Mouse (Mus musculus) hindbrain, embryonic 13.5 days (tissue): ENCODE measurements around the gene Dnmt1. TPM values are rescaled to one million over a fixed set of nuclear protein-coding genes. Genes with fewer than 3 reads are reported as not detected.
A peak's percentile ranks its signal among the peaks of the same experiment; 100 is the strongest.

Experiments used
- ATAC-seq: fragments of 200-750 bp; cut with Nextera tagmentation; 2 replicates; pipeline ENCODE4 v1.8.0; 2017; ENCODE audit warnings: moderate TSS enrichment; ENCODE audit not compliant: low FRiP score
- H3K27ac ChIP-seq: fragments of 300-500 bp; sonication (generic); 2 replicates; pipeline ENCODE4 v1.5.1; 2015; ENCODE audit warnings: inconsistent platforms, mild to moderate bottlenecking, moderate library complexity
- H3K27me3 ChIP-seq: fragments of 300-500 bp; sonication (generic); 2 replicates; pipeline ENCODE4 v1.6.1; 2015; ENCODE audit warnings: mild to moderate bottlenecking, inconsistent platforms
- H3K36me3 ChIP-seq: fragments of 300-500 bp; sonication (generic); 2 replicates; pipeline ENCODE4 v1.6.1; 2015; ENCODE audit warnings: mild to moderate bottlenecking, inconsistent platforms
- H3K4me1 ChIP-seq: fragments of 300-500 bp; sonication (generic); replicated peaks from 2 replicates; pipeline ENCODE4 v1.6.1; 2015; ENCODE audit warnings: inconsistent platforms
- H3K4me2 ChIP-seq: fragments of 300-500 bp; sonication (generic); 2 replicates; pipeline ENCODE4 v1.6.1; 2015; ENCODE audit warnings: inconsistent platforms, mild to moderate bottlenecking, moderate library complexity
- H3K4me3 ChIP-seq: fragments of 300-500 bp; sonication (generic); 2 replicates; pipeline ENCODE4 v1.5.1; 2015; ENCODE audit warnings: mild to moderate bottlenecking, inconsistent platforms
- H3K9ac ChIP-seq: fragments of 300-500 bp; sonication (generic); 2 replicates; pipeline ENCODE4 v1.6.1; 2015; ENCODE audit warnings: mild to moderate bottlenecking, inconsistent platforms
- H3K9me3 ChIP-seq: fragments of 300-500 bp; sonication (generic); 2 replicates; pipeline ENCODE4 v1.6.1; 2016; ENCODE audit warnings: inconsistent platforms
- WGBS: fragments of 180-500 bp; shearing (Covaris S2); methylation state at CpG from one replicate; pipeline ENCODE4 v1.1.7; 2015; 5-methylcytosine and 5-hydroxymethylcytosine counted together
- polyA plus RNA-seq: library from polyadenylated mRNA; unstranded; fragments of >200 nt; fragmentation: Nextera tagmentation; extraction: Ambion mirVana; gene quantifications from 2 replicates; pipeline ENCODE4 v1.2.1, GENCODE M21; 2015

Gene Dnmt1
- polyA plus RNA-seq, 1 experiment from 2014 or later = 65.8 TPM

DNA sequence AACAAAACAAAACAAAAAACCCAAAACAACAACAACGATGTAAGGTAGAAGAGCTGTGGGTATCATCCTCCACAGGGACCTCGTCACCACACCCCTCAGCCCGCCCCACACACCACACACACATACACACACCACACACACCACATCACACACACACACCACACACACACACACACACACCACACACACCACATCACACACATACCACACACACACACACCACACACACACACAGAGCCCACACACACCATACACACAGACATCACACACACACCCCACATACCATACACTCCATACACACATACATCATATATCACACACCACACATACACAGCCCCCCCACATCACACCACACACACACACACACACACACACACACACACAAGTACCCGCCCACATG is 31.9 kb upstream of the Dnmt1 start:
- H3K36me3 ChIP-seq = no peaks in the 10 kb centered on the region
- no peak overlapping the region for H3K4me3 ChIP-seq
- ATAC-seq = no peak
- no peak overlapping the region for H3K4me2 ChIP-seq
- H3K4me1 ChIP-seq = peaks cover 4% of the 10 kb centered on the region; the same call in 1 of the 2 replicates
- no peaks in the 10 kb centered on the region for H3K9me3 ChIP-seq
- WGBS = 85% methylated on average over 4 of the region's 4 CpGs
- H3K27ac ChIP-seq = no peak overlapping the region
- H3K9ac ChIP-seq = no peak overlapping the region
- peaks cover 8% of the 10 kb centered on the region; the same call in 1 of the 2 replicates for H3K27me3 ChIP-seq

DNA sequence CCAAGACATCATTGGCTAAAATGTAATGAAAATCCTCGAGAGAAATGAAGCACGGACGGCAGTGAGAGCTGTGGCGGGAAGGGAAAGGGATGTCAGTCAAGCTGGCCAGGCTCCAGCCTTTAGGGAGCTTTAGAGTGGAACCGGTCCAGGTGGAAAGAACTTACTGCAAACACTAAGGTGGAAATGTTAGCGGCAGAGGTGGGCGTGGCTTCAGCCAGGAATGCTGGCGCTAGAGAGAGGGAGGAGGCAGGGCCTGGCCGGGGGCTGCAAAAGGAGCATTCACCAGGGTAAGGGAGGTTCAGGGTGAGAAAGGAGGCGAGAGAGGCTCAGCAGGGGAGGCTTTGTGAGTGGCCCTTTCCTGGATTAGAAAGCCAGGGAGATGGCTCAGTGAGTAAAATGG is 31.2 kb upstream of the Dnmt1 start:
- Histone ChIP-seq H3K27ac (no peak overlapping the region), H3K4me1 (peaks cover 4% of the 10 kb centered on the region; the same call in 1 of the 2 replicates), H3K4me2 (peak overlapping the region; percentile 31; the same call in 1 of the 2 replicates), H3K4me3 (no peak overlapping the region), H3K9me3 (no peaks in the 10 kb centered on the region), H3K36me3 (no peaks in the 10 kb centered on the region), H3K9ac (peak overlapping the region; percentile 43; the same call in 1 of the 2 replicates), H3K27me3 (peaks cover 8% of the 10 kb centered on the region; the same call in 1 of the 2 replicates)
- 6% methylated on average over 10 of the region's 10 CpGs for WGBS
- ATAC-seq = no peak

DNA sequence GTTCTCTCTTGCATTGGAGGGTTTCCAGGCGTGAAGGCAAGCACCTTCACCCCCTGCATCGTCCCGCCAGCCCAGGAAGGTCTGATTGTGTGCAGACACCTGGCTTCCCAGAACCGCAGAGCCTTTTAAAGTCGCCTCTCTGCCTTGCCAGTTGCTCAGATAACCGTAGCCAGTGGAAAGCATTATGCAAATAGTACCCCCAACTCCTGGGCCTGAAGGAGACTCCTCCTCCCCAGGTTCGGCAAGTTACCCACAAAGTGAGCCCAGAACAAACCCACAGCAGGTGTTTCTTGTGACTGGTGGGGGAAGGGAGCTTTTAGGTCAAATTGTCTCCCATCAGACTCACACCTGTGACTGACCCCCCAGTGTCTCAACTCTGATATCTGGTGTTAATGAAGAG is 28.3 kb upstream of the Dnmt1 start:
- H3K9ac ChIP-seq = no peak overlapping the region
- H3K27ac ChIP-seq = no peak overlapping the region
- ATAC-seq = no peak
- WGBS = 22% methylated on average over 7 of the region's 7 CpGs
- H3K36me3 ChIP-seq = no peaks in the 10 kb centered on the region
- peaks cover 8% of the 10 kb centered on the region; the same call in 1 of the 2 replicates for H3K27me3 ChIP-seq
- no peak overlapping the region for H3K4me2 ChIP-seq
- H3K4me3 ChIP-seq = no peak overlapping the region
- peaks cover 4% of the 10 kb centered on the region; the same call in 1 of the 2 replicates for H3K4me1 ChIP-seq
- H3K9me3 ChIP-seq = no peaks in the 10 kb centered on the region

DNA sequence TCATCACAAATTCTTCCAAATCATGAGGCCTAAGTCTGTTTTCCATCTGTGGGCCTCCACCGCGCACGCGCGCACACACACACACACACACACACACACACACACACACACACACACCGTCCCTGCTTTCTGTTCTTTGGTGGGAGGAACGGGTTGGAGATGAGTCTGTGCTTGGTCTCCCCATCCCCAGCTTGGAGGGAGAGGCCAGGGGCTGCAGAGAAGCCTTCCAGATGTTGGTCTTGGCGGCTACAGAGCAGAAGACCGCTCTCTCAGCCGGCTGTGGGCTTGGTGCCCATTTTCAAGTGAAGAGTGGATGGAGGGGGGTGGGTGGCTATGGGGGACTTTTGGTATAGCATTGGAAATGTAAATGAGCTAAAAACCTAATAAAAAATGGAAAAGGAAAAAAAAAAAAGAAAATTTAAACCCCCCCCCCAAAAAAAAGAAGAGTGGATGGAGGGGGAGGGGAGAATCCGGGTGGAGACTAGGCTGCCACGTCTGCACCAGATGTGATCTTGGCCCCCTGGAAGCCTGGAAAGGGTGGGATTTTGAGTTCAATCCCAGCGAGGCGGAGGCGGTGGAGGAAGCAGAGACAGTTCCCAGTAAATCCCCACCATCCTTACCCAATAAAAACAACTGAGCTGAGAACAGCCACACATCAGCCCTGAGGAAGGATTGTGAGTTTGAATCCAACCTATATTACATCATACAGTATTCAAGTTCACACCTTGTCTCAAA is 27.4 kb upstream of the Dnmt1 start:
- Histone ChIP-seq H3K4me3 (no peak overlapping the region), H3K9ac (no peak overlapping the region), H3K27ac (no peak overlapping the region), H3K27me3 (peaks cover 8% of the 10 kb centered on the region; the same call in 1 of the 2 replicates), H3K9me3 (no peaks in the 10 kb centered on the region), H3K36me3 (no peaks in the 10 kb centered on the region), H3K4me1 (peaks cover 4% of the 10 kb centered on the region; the same call in 1 of the 2 replicates), H3K4me2 (no peak overlapping the region)
- WGBS = 72% methylated on average over 15 of the region's 15 CpGs
- no peak for ATAC-seq

DNA sequence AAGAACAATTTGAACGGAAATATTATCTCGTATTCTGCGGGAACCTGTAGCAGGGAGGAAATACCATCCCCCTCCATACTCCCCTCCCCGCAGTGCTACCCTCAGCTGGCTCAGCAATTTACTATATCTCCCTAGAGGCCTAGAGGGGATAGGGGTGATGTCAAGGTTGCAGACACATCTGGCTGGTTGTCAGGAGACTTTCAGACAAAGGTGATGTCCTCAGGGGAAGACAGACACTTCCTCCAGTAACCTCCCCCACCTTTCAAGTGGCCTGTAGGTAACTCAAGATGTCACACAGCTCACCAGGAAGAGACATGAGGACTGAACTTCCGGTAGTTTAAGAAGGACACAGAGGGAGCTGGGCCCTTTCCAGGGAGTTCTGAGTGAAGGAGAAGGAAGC is 23.5 kb upstream of the Dnmt1 start:
- Histone ChIP-seq H3K9me3 (no peaks in the 10 kb centered on the region), H3K27ac (no peak overlapping the region), H3K4me3 (no peak overlapping the region), H3K4me1 (no peaks in the 10 kb centered on the region), H3K4me2 (no peak overlapping the region), H3K36me3 (no peaks in the 10 kb centered on the region), H3K27me3 (no peaks in the 10 kb centered on the region), H3K9ac (no peak overlapping the region)
- ATAC-seq = no peak
- 63% methylated on average over 5 of the region's 5 CpGs for WGBS

DNA sequence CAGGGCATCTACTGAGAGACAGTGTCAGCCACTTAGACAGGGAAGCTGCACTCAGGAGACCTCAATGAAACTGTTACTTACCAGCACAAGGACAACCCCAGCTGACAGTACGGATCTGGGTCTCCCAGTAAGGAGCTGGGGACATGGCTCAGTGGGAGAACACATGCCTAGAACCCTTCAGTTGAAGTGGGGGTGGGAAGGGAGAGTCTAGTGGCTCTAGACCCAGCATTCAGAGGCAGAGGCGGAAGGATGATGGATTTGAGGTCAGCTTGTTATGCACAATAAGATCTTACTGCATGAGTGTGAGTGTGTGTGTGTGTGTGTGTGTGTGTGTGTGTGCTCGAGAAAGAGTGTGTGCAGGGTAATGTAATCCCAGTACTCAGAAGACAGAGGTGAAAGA is 22.5 kb upstream of the Dnmt1 start:
- Histone ChIP-seq H3K9me3 (no peaks in the 10 kb centered on the region), H3K4me1 (no peaks in the 10 kb centered on the region), H3K27me3 (no peaks in the 10 kb centered on the region), H3K27ac (no peak overlapping the region), H3K36me3 (no peaks in the 10 kb centered on the region), H3K4me3 (no peak overlapping the region), H3K4me2 (no peak overlapping the region), H3K9ac (no peak overlapping the region)
- 84% methylated on average over 3 of the region's 3 CpGs for WGBS
- ATAC-seq = no peak

DNA sequence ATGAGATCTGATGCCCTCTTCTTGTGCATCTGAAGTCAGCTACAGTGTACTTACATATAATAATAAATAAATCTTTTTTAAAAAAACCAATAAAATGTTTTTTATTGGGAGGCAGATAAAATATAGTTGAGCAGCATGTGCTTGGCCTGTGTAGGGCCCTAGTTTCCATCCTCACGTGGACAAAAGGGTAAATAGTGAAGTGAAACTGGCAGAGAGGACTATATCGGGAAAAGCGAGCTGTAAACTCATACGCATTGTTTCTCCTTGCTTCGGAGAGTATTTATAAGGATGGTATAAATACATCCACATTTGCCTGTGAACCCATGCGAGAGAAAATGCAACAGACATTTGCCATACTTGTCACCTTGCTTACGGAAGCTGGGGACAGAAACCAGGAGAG is 20.1 kb upstream of the Dnmt1 start:
- Histone ChIP-seq H3K27ac (no peak overlapping the region), H3K4me2 (no peak overlapping the region), H3K27me3 (peaks cover 3% of the 10 kb centered on the region; the same call in 1 of the 2 replicates), H3K4me3 (no peak overlapping the region), H3K9ac (no peak overlapping the region), H3K4me1 (peaks cover 17% of the 10 kb centered on the region), H3K9me3 (no peaks in the 10 kb centered on the region), H3K36me3 (no peaks in the 10 kb centered on the region)
- no peak for ATAC-seq
- 84% methylated on average over 7 of the region's 7 CpGs for WGBS

DNA sequence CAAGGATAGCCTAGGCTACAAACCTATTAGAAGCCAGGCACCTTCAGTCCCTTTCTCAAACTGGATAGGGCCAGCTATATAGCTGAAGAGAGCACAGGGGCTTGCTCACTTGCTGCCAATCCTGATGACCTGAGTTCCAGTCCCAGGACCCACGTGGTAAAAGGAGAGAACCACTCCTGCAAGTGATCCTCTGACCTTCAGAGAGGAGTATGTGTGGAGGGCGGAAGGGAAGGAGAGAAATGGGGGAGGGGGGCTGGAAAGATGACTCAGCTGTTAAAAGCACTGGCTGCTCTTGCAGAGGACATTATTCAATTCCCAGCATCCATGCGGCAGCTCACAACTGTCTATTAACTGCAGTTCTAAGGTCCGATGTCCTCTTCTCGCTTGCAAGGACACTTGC is 19.5 kb upstream of the Dnmt1 start:
- H3K4me3 ChIP-seq = no peak overlapping the region
- ATAC-seq = no peak
- H3K9ac ChIP-seq = no peak overlapping the region
- WGBS = 69% methylated on average over 5 of the region's 5 CpGs
- no peak overlapping the region for H3K27ac ChIP-seq
- H3K27me3 ChIP-seq = peaks cover 8% of the 10 kb centered on the region; the same call in 1 of the 2 replicates
- no peak overlapping the region for H3K4me2 ChIP-seq
- H3K9me3 ChIP-seq = no peaks in the 10 kb centered on the region
- peaks cover 22% of the 10 kb centered on the region for H3K4me1 ChIP-seq
- H3K36me3 ChIP-seq = no peaks in the 10 kb centered on the region

DNA sequence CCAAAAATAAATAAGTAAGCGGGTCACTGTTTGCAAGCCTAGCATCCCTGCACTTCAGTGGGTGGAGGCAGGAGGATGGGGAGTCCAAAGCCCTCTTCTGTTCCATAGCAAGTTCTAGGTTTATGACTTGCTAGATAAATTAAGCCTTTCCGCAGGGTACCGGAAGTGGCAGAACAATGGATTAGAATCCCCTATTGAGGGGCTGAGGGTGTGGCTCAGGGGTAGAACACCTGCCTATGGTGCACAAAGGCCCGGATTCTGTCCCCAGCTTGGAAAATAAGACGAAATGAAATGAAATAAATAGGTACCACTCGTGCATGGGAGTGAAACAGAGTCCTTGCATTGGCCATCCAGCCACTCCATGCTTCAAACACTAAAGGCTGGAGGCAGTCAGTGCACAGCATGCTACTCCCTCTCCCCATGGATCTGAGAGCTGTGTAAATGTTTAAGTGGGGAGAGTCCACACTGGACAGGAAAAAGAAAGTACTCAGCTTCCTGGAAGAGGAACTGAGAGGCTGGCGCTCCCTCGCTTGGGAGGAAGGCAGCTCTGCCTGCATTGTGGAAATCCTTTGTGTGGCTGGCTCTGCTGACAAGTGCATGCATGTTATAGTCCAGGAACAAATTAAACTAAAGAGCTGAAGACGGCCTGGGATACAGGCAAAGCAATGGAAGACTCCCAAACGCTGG is 18.9 kb upstream of the Dnmt1 start:
- Histone ChIP-seq H3K4me3 (no peak overlapping the region), H3K4me2 (no peak overlapping the region), H3K27ac (no peak overlapping the region), H3K9ac (no peak overlapping the region), H3K9me3 (no peaks in the 10 kb centered on the region), H3K36me3 (no peaks in the 10 kb centered on the region), H3K27me3 (peaks cover 8% of the 10 kb centered on the region; the same call in 1 of the 2 replicates), H3K4me1 (peaks cover 27% of the 10 kb centered on the region)
- 68% methylated on average over 10 of the region's 10 CpGs for WGBS
- no peak for ATAC-seq

DNA sequence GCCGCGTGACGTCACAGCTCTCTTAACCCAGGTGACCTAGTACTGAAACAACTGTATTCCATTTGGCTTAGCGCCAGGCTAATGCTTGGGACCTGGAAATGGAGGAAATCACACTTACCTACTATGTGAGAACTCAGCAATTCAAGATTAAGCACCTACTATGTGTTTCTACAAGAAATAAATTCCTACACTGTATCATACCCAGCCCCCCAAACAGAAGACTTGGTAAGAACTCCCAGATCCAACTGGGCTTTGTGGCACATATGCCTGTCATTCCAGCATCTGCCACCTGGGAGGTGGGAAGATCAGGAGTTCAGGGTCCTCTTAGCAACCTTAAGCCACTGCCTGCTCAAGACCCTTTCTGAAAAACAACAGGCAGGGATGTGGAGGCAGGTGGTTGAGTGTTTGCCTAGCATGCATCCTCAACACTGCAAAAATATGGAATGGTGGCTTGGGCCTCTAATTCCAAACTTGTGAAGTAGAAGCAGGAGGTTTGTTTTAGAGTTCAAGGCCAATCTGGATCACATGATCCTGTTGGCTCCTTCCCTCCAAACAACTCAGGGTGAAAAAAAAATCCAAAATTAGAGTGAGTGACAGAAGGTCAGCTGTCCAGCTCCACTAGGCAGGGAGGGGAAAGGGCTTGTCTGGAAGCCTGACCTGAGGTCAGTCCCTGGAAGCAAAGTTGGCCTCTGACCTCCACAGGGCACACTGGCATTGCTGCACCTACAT is 17.4 kb upstream of the Dnmt1 start:
- Histone ChIP-seq H3K9me3 (no peaks in the 10 kb centered on the region), H3K36me3 (no peaks in the 10 kb centered on the region), H3K27me3 (peaks cover 8% of the 10 kb centered on the region; the same call in 1 of the 2 replicates), H3K9ac (peak overlapping the region; percentile 85), H3K27ac (no peak overlapping the region), H3K4me2 (peak overlapping the region; percentile 98), H3K4me3 (peak overlapping the region; percentile 63), H3K4me1 (peaks cover 41% of the 10 kb centered on the region)
- peak; percentile 34; the same call in 1 of the 2 replicates for ATAC-seq
- WGBS = 4% methylated on average over 4 of the region's 4 CpGs

DNA sequence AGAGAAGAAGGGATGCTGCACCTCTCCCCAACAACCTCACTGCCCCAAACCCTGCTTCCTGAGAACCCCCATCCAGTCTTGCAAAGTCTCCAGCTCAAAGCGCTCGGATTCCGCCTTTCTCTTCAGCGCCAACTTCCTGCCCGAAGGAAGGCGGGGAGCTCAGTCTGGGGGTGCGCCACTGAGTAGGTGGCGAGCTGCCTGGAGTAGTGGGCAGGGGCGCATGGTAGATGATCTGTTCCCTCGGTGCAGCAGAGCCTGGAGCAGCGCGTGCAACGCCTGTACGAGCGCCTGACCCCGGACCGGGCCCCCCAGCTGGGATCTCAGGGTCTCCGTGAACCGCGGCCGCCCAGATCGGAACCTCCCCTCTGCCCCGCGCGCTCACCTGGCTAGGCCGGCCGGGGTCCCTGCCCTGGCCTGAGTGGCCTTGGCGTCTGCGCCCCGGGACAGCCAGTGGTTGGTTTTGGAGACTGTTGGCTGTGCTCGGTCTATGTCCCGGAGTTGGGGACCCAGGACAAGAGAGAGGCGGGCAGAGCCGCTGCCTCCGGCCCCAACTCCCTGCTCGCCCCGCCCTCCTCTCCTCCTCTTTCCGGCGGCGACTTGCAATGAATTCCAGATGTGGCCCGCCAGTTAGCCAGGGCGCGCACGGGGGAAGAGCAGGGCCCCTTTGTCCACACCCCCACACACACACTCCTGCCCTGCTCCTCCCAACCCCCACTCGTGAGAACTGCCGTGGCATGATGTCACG is 16.7 kb upstream of the Dnmt1 start, which contains the start of gene S1pr2:
Gene S1pr2 (minus strand): TSS at position 566 of the 745 bp plus-strand sequence.
- peak within 1 kb of the TSS; percentile 85 for H3K9ac ChIP-seq
- H3K4me1 ChIP-seq = peaks cover 42% of the 10 kb centered on the region
- H3K27me3 ChIP-seq = peaks cover 8% of the 10 kb centered on the region; the same call in 1 of the 2 replicates
- no peaks in the 10 kb centered on the region for H3K36me3 ChIP-seq
- H3K4me2 ChIP-seq = peak within 1 kb of the TSS; percentile 98
- H3K9me3 ChIP-seq = no peaks in the 10 kb centered on the region
- under 1% methylated on average over 44 of the region's 47 CpGs for WGBS
- H3K27ac ChIP-seq = peak within 1 kb of the TSS; percentile 68
- ATAC-seq = peak; percentile 58
- peak within 1 kb of the TSS; percentile 63 for H3K4me3 ChIP-seq
